Mouse (Mus musculus) limb, embryonic 13.5 days (tissue): Measurements from ENCODE around the gene Sdad1. TPM values are rescaled to one million over a fixed set of nuclear protein-coding genes. Genes with fewer than 3 reads are reported as not detected.
A peak's percentile ranks its signal among the peaks of the same experiment; 100 is the strongest.

Experiments
- ATAC-seq: fragments of 200-750 bp; cut with Nextera tagmentation; 2 replicates; pipeline ENCODE4 v1.8.0; 2017; ENCODE audit warnings: low read depth, moderate number of reproducible peaks, moderate TSS enrichment; ENCODE audit not compliant: low FRiP score
- H3K27ac ChIP-seq: fragments of 300-500 bp; sonication (generic); 2 replicates; pipeline ENCODE4 v1.5.1; 2015; ENCODE audit warnings: inconsistent platforms, mild to moderate bottlenecking, moderate library complexity
- H3K27me3 ChIP-seq: fragments of 300-500 bp; sonication (generic); 2 replicates; pipeline ENCODE4 v1.6.1; 2015; ENCODE audit warnings: mild to moderate bottlenecking, inconsistent platforms
- H3K36me3 ChIP-seq: fragments of 300-500 bp; sonication (generic); 2 replicates; pipeline ENCODE4 v1.6.1; 2015; ENCODE audit warnings: inconsistent platforms, mild to moderate bottlenecking, moderate library complexity
- H3K4me1 ChIP-seq: fragments of 300-500 bp; sonication (generic); 2 replicates; pipeline ENCODE4 v1.6.1; 2015; ENCODE audit warnings: inconsistent platforms
- H3K4me2 ChIP-seq: fragments of 300-500 bp; sonication (generic); replicated peaks from 2 replicates; pipeline ENCODE4 v1.6.1; 2015; ENCODE audit warnings: inconsistent platforms, mild to moderate bottlenecking, moderate library complexity
- H3K4me3 ChIP-seq: fragments of 300-500 bp; sonication (generic); 2 replicates; pipeline ENCODE4 v1.5.1; 2015; ENCODE audit warnings: moderate library complexity, mild to moderate bottlenecking, inconsistent platforms
- H3K9ac ChIP-seq: fragments of 300-500 bp; sonication (generic); 2 replicates; pipeline ENCODE4 v1.6.1; 2015; ENCODE audit warnings: mild to moderate bottlenecking, inconsistent platforms
- H3K9me3 ChIP-seq: fragments of 300-500 bp; sonication (generic); 2 replicates; pipeline ENCODE4 v1.6.1; 2016; ENCODE audit warnings: inconsistent platforms
- WGBS: fragments of 180-500 bp; shearing (Covaris S2); methylation state at CpG from one replicate; pipeline ENCODE4 v1.1.7; 2015; 5-methylcytosine and 5-hydroxymethylcytosine counted together
- polyA plus RNA-seq: library from polyadenylated mRNA; unstranded; fragments of >200 nt; fragmentation: Nextera tagmentation; extraction: Ambion mirVana; gene quantifications from 2 replicates; pipeline ENCODE4 v1.2.1, GENCODE M21; 2015

Sdad1 gene
- polyA plus RNA-seq, 1 experiment from 2014 or later: 48.4 TPM

DNA sequence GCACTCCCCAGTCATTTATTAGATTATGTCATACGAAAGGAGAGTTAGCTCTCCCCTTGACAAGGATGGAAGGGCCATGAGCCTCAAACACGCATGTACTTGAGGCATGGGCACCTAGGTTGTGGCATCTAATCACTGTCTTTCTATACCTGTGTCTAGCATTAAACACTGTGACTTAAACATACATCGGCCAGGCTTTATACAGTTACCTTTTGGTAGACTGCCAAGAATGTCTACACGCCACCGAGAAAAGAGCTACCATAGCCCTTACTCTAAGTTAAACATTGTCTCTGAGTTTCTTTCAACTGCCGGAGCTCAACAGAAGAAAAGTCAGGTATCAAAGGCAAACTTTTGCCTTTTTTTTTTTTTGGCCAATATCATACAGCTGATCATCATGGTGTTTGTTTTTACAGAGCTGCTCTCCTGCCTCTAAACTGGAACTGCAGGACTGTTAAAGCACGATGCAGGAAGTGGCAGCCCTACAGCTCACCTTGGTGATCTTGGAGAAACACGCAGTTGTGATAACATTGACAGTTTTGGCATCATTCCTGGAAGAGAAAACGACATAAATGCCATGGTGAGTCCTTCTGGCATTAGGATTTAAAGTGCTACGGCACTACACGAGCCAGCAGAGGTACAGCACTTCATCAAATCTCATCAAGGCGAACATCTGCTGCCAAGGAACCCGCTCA is 8.0 kb downstream of the Sdad1 start:
- Histone ChIP-seq H3K36me3 (peaks cover 93% of the 10 kb centered on the region), H3K9me3 (no peaks in the 10 kb centered on the region), H3K4me3 (no peak overlapping the region), H3K27ac (no peak overlapping the region), H3K4me1 (no peaks in the 10 kb centered on the region), H3K9ac (no peak overlapping the region), H3K4me2 (no peak overlapping the region), H3K27me3 (no peaks in the 10 kb centered on the region)
- no peak for ATAC-seq
- 91% methylated on average over 13 of the region's 13 CpGs for WGBS

DNA sequence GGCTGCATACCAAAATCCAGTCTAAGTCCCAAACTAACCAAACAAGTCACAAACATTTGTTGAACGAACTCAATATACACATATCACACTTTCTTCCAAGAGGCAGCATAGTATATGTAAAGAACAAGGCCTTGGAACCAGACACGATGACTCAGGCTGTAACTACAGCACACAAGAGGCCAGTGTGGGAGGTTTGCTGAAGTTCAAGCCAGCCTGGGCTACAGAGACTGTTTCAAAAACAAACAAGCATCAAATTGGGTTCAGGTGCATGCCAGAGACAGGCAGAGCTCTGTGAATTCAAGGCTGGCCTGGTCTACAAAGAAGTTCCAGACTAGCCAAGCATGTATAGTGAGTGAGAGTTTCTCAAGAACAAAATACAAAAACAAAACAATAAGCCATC is 15.8 kb downstream of the Sdad1 start:
- H3K4me2 ChIP-seq: no peak overlapping the region
- no peaks in the 10 kb centered on the region for H3K27me3 ChIP-seq
- ATAC-seq: no peak
- no peak overlapping the region for H3K9ac ChIP-seq
- WGBS: 91% methylated on average over 2 of the region's 2 CpGs
- no peaks in the 10 kb centered on the region for H3K9me3 ChIP-seq
- no peak overlapping the region for H3K4me3 ChIP-seq
- H3K36me3 ChIP-seq: peaks cover 94% of the 10 kb centered on the region
- no peaks in the 10 kb centered on the region for H3K4me1 ChIP-seq
- no peak overlapping the region for H3K27ac ChIP-seq

DNA sequence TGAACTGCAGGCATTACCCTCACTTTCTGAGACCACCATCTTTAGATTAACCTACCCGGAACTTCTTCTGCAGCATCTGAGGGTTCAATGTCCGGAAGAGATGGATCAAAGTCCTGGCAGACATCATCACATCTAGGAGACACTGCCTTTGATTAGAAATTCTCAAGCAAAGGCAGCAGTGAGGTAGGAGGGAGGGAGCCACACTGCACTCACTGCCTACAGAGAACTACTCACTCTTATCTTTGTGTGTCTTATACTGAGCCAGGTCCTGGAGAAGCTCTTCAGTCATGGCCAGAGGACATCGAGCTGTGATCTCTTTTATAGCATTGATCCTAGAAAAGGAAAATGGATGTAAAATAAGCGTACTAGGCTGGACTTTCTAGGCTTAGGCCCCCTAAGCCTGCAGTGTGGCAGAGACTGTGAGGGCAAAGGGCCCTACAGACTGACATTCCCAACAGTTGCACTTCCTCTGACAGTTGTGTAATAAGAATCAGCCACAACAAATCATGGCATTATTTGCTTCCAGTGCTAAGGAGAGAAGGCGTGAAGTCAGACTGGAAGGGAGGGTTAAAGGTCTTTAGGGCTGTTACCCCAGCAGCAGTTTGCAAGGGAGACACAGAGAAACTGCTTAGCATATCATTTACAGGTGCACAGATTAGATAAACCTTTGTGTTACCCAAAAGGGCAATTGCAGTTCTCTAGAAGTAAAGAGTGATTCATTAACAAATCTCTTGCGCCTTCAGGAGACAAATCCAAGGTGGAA is 18.4 kb downstream of the Sdad1 start:
- Histone ChIP-seq H3K4me2 (no peak overlapping the region), H3K4me3 (no peak overlapping the region), H3K36me3 (peaks cover 96% of the 10 kb centered on the region), H3K9me3 (no peaks in the 10 kb centered on the region), H3K4me1 (no peaks in the 10 kb centered on the region), H3K9ac (no peak overlapping the region), H3K27ac (no peak overlapping the region), H3K27me3 (no peaks in the 10 kb centered on the region)
- no peak for ATAC-seq
- 91% methylated on average over 6 of the region's 6 CpGs for whole genome bisulfite sequencing

DNA sequence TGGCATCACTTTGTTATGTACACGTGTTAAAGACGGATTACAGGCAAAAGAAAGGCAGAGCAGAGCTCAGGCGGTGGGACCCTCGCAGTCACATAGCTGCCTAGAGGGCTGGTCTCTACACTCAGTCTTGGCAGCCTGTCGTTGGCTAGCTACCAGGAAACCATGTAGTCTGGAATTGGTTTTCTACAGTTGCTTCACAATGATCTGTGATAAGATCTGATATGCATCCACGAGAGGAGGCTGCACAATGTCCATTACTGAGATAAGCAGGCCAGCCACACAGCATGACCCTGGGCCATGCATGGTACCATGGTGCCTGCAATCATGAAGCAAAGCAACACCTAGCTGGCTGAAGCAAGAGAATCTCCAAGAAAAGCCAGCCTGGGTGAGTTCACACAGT is 22.4 kb downstream of the Sdad1 start:
- ATAC-seq: no peak
- 87% methylated on average over 6 of the region's 6 CpGs for WGBS
- Histone ChIP-seq H3K9me3 (no peaks in the 10 kb centered on the region), H3K27ac (no peak overlapping the region), H3K4me3 (no peak overlapping the region), H3K4me1 (no peaks in the 10 kb centered on the region), H3K27me3 (no peaks in the 10 kb centered on the region), H3K9ac (no peak overlapping the region), H3K36me3 (peaks cover 82% of the 10 kb centered on the region), H3K4me2 (no peak overlapping the region)

DNA sequence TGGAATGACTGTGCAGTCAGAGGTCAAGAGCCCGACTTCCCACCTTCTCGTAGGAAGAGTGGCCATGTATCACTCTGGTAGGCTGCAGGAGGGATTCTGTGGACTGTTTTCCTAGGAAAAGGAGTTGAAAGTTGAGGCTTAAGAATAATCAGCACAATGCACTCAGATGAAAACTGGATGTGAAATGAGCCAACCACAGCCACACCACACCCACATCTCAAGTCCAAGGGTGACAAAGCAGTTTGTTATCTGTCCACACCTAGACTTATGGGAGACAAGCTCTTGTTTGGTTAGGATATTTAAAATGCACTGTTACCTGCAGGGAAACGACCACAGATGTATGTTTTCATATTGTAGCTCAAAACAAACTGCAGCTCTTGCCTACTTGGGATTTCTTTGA is 27.2 kb downstream of the Sdad1 start:
- H3K27ac ChIP-seq: no peak overlapping the region
- peaks cover 9% of the 10 kb centered on the region for H3K4me1 ChIP-seq
- H3K4me2 ChIP-seq: no peak overlapping the region
- no peak for ATAC-seq
- H3K9ac ChIP-seq: no peak overlapping the region
- no peaks in the 10 kb centered on the region for H3K27me3 ChIP-seq
- H3K4me3 ChIP-seq: no peak overlapping the region
- WGBS: 67% methylated on average over 3 of the region's 3 CpGs
- H3K36me3 ChIP-seq: peaks cover 37% of the 10 kb centered on the region
- H3K9me3 ChIP-seq: no peaks in the 10 kb centered on the region

DNA sequence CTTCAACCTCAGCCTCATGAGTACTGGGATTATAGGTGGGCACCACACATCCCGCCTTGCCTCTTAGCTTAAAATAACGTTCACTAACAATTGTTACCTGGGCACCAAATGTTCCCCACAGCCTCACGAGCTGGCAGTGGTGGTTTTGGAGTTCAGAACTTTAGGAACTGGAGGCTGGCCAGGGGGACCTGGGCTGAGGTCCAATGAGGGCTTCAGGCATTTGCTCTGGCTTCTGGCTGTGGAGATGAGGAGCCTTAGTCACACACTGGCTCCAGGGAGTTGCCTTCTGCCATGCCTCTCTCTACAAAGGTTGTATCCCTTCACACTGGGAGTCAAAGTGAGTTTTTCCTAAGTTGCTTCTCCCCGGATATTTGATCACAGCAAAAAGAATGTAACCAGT is 27.7 kb downstream of the Sdad1 start:
- H3K9me3 ChIP-seq: no peaks in the 10 kb centered on the region
- H3K4me1 ChIP-seq: peaks cover 10% of the 10 kb centered on the region
- no peak overlapping the region for H3K4me2 ChIP-seq
- no peak overlapping the region for H3K9ac ChIP-seq
- ATAC-seq: no peak
- H3K36me3 ChIP-seq: peaks cover 31% of the 10 kb centered on the region
- H3K4me3 ChIP-seq: no peak overlapping the region
- no peaks in the 10 kb centered on the region for H3K27me3 ChIP-seq
- WGBS: 75% methylated on average over 4 of the region's 4 CpGs
- H3K27ac ChIP-seq: no peak overlapping the region

DNA sequence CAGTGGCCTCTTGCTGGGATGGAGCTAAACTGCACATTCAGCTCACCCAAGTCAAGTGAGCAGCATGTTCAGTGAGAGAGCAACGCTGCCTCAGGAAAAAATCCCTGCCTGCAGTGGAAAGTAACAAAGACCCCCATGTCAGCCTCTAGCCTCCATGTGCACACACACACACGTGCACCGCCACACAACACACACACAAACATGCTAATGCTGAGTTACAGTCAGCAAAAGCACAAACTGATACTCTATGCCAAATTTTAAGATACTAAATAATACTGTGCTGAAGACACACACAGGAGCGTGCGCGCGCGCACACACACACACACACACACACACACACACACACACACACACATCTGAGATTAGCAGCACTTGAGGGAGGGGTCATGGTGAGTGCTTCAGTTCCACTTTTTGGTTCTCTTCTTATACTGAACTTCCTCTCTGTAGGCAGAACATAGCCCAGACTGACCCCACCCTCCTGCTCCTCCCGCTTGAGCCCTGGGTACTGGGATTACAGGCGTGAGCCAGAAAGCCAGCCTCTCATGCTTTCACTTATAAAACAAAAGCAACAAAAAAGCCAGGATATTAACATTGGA is 31.2 kb downstream of the Sdad1 start:
- no peak for ATAC-seq
- H3K27me3 ChIP-seq: no peaks in the 10 kb centered on the region
- peak overlapping the region; percentile 91; the same call in 1 of the 2 replicates for H3K4me2 ChIP-seq

DNA sequence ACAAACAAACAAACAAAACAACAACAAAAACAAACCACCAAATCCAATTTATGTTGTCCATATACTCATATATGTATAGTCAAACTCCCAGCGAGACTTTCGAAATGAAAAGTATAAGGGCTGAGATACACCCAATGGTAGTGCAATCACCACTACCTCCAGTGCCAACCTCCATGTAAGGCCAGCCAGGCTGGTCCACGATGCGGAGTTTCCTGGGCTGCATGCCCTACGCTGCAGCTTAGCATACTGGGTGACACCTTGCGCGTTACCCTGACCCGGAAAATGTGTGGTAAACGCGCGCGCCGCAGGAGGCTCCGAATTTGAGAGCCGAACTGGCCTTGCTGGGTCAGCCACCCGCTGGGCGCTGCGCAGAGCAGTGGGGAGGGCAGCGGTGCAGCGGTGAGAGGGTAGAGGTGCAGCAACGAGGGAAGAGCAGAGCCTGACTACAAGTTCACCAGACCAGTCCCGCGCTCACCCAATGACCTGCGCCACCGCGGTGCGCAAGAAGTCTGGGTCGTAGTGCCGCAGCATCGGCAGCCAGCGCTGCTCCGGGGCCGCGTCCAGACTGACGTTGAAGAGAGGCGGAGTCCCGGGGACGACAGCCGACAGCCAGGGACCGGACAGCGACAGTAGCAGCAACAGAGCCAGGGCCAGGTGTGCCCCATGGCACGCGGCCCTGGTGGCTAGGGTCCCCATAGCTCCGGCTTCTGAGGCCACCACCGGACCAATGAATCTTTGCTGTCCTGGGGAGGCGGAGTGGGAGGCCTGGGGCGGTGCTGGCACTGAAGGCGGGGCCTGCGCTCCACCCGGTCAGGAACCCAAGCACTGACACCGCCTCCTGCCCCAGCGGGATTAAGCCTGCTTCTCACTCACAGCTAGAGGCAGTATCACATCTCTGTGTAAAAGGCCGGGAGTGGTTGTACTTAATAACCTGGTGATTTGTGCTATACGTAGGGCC is 32.6 kb downstream of the Sdad1 start, which contains the start of gene Naaa:
TSS of gene Naaa (minus strand) at position 734 of the 958 bp plus-strand sequence.
- Histone ChIP-seq H3K4me3 (peak within 1 kb of the TSS; percentile 67), H3K9ac (peak within 1 kb of the TSS; percentile 64), H3K4me2 (peak within 1 kb of the TSS; percentile 91), H3K4me1 (peaks cover 12% of the 10 kb centered on the region), H3K9me3 (no peaks in the 10 kb centered on the region), H3K27me3 (no peaks in the 10 kb centered on the region), H3K36me3 (no peaks in the 10 kb centered on the region), H3K27ac (no peak within 1 kb of the TSS)
- peak; percentile 92 for ATAC-seq
- 3% methylated on average over 54 of the region's 54 CpGs for WGBS

More for the DNA sequence above, 31.2 kb downstream of the Sdad1 start:
- 78% methylated on average over 10 of the region's 10 CpGs for WGBS
- Histone ChIP-seq H3K4me1 (peaks cover 12% of the 10 kb centered on the region), H3K36me3 (0 out of 2 replicates have a peak, but pooled peaks cover under 1% of the 10 kb centered on the region), H3K9me3 (no peaks in the 10 kb centered on the region), H3K27ac (no peak overlapping the region), H3K4me3 (no peak overlapping the region), H3K9ac (no peak overlapping the region)

DNA sequence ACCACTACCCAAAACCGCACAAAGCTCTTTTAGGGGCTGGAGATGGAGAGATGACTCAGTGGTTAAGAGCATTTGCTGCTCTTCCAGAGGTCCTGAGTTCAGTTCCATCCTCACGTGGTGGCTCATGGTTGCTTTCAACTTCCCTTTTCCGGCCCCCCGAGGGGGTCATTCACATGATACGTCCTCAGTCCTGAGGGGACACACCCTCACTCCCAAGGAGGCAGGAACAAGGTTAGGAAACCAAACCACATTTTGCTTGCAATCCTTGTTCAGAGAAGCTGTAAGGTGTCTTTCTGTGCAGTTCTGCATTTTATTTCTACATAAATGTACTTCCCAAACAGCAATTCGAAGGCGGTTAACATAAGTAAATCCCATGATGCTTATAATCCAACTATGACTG is 39.8 kb downstream of the Sdad1 start:
- H3K36me3 ChIP-seq: no peaks in the 10 kb centered on the region
- H3K4me3 ChIP-seq: no peak overlapping the region
- H3K4me2 ChIP-seq: no peak overlapping the region
- no peak overlapping the region for H3K27ac ChIP-seq
- 90% methylated on average over 7 of the region's 7 CpGs for WGBS
- no peak for ATAC-seq
- H3K9ac ChIP-seq: no peak overlapping the region
- H3K4me1 ChIP-seq: no peaks in the 10 kb centered on the region
- no peaks in the 10 kb centered on the region for H3K27me3 ChIP-seq
- H3K9me3 ChIP-seq: no peaks in the 10 kb centered on the region

DNA sequence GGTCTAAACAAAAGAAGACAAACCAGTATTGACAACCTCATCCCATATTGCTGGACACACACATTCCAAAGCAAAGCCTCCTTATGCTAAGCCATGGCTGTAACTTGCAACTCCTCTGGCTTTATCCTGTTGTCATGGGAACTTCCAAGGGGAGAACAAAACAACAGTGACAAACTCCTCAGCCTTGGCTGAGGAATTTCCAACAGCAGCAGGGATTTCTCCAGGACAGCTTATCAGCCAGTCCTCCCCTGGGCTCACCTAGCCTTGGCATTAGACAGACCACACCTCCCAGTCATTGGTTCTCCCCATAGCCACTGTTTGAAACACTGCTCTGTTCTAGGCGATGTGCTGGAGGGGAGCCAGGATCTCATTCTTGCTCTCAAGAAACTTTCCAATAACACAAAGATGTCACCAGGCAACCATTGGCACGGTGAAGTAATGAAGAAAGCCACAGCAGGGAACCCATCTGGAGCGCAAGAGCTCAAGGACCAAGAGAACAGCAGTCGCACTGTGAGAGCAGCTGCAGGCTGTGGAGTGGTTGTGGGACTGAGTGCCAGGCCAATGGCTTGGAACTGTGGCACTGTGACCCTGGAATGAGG is 46.4 kb downstream of the Sdad1 start:
- H3K9me3 ChIP-seq: no peaks in the 10 kb centered on the region
- peaks cover 11% of the 10 kb centered on the region for H3K4me1 ChIP-seq
- no peak overlapping the region for H3K4me3 ChIP-seq
- no peaks in the 10 kb centered on the region for H3K36me3 ChIP-seq
- peak; percentile 74 for ATAC-seq
- H3K9ac ChIP-seq: no peak overlapping the region
- H3K27ac ChIP-seq: peak overlapping the region; percentile 55; the same call in 1 of the 2 replicates
- no peaks in the 10 kb centered on the region for H3K27me3 ChIP-seq
- 49% methylated on average over 4 of the region's 4 CpGs for WGBS
- H3K4me2 ChIP-seq: no peak overlapping the region

DNA sequence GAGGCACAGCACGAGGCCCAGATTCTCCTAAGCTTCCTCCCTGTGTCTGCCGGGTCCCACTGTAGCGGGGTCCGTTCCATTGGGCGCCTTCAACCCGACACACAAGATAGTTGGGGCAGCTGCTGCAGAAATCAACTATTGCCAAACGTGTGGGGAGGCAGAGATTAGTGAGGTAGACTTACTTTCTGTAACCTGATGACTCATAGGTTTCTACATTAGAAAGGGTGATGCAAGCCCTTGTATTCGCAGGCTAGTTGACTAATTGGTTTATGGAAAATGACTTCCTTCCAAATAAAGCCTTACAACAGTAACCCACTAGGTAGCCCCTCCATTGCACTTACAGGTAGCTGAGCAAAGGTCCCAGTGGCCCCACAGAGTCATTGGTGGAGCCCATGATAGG is 47.6 kb downstream of the Sdad1 start:
- H3K27ac ChIP-seq: no peak overlapping the region
- peaks cover 11% of the 10 kb centered on the region for H3K4me1 ChIP-seq
- H3K9me3 ChIP-seq: no peaks in the 10 kb centered on the region
- no peaks in the 10 kb centered on the region for H3K27me3 ChIP-seq
- no peak overlapping the region for H3K4me2 ChIP-seq
- H3K4me3 ChIP-seq: no peak overlapping the region
- no peak for ATAC-seq
- no peaks in the 10 kb centered on the region for H3K36me3 ChIP-seq
- H3K9ac ChIP-seq: no peak overlapping the region
- WGBS: 88% methylated on average over 8 of the region's 8 CpGs
